In genomic region chr2:30266392-30266941, GRCm38 (mm10) we compare ENCODE assay signal across 9 mouse cellular contexts. TPM values are rescaled to one million over a fixed set of nuclear protein-coding genes. Genes with fewer than 3 reads are reported as not detected.
DNase-seq lines count a peak whose midpoint lies in the region; ATAC-seq and TF ChIP-seq lines count a peak whose summit lies in the region.
"Had no signal": no experiment of that assay in that cellular context is flagged by ENCODE, and none has a peak within 500 bp of the region (broad histone marks: within the 10 kb centered on the region; RNA-seq: fewer than 3 reads in every experiment).

No protein-coding gene starts in this region.

- peak; percentile 36; the same call in 1 of the 2 replicates for ATAC-seq in embryonic facial prominence, embryonic 15.5 days (ENCODE audit: insufficient number of reproducible peaks, low FRiP score, low TSS enrichment, low read depth)
- ATAC-seq in heart, embryonic 15.5 days (replicated peaks; ENCODE audit: insufficient number of reproducible peaks, insufficient read depth, low FRiP score, low read depth) = peak; percentile 57

- WGBS in embryonic facial prominence, embryonic 15.5 days = 12% methylated on average over 4 of the region's 4 CpGs
- 16% methylated on average over 4 of the region's 4 CpGs for WGBS in heart, embryonic 15.5 days

- TF ChIP-seq EP300 in MEL (IDR thresholded peaks at IDR 0.05; ENCODE audit: low read depth in 1 of 2, low read length in 2 of 2) = no peak

- no peak for TF ChIP-seq CTCF in MEL (IDR thresholded peaks at IDR 0.05 in 2 of 3, conservative IDR thresholded peaks at IDR 0.05 in 1 of 3; ENCODE audit: control insufficient read depth in 1 of 3, insufficient read depth in 1 of 3, low read depth in 2 of 3, low read length in 3 of 3, poor library complexity in 1 of 3, severe bottlenecking in 1 of 3)
- TF ChIP-seq CTCF in testis, adult 2 months (IDR thresholded peaks at IDR 0.05; ENCODE audit: control insufficient read depth, insufficient read depth, insufficient replicate concordance, low read depth, low read length) = no peak

- peak overlapping the region; percentile 74 for H3K9ac ChIP-seq in MEL (ENCODE audit: control insufficient read depth, low read depth, low read length, poor library complexity, severe bottlenecking)
- H3K9ac ChIP-seq in embryonic facial prominence, embryonic 15.5 days = peak overlapping the region; percentile 21; the same call in 1 of the 2 replicates
- H3K9ac ChIP-seq in heart, embryonic 15.5 days = peak overlapping the region; percentile 36

- H3K27me3 ChIP-seq in MEL (ENCODE audit: control insufficient read depth in 1 of 2, insufficient read depth in 2 of 2, low read length in 2 of 2) = no peaks in the 10 kb centered on the region
- H3K27me3 ChIP-seq in embryonic facial prominence, embryonic 15.5 days = no peaks in the 10 kb centered on the region
- no peaks in the 10 kb centered on the region for H3K27me3 ChIP-seq in heart, embryonic 15.5 days
- H3K27me3 ChIP-seq in testis, adult 2 months (ENCODE audit: control insufficient read depth, insufficient read depth, low read length) = no peaks in the 10 kb centered on the region

- TF ChIP-seq RAD21 in MEL (IDR thresholded peaks at IDR 0.05; ENCODE audit: low read depth, low read length) = no peak

- TF ChIP-seq POLR2A in MEL (IDR thresholded peaks at IDR 0.05; ENCODE audit: control insufficient read depth in 1 of 2, insufficient read depth in 1 of 2, low read depth in 1 of 2, low read length in 2 of 2, poor library complexity in 1 of 2) = no peak
- no peak for TF ChIP-seq POLR2A in testis, adult 2 months (IDR thresholded peaks at IDR 0.05; ENCODE audit: control insufficient read depth, low read depth, low read length)

- H3K36me3 ChIP-seq in MEL (ENCODE audit: control insufficient read depth in 1 of 2, insufficient read depth in 2 of 2, low read length in 2 of 2) = peaks cover 0 to 20% of the 10 kb centered on the region in 2 experiments; a peak in 3 of 4 replicates
- peaks cover 25% of the 10 kb centered on the region for H3K36me3 ChIP-seq in embryonic facial prominence, embryonic 15.5 days
- H3K36me3 ChIP-seq in heart, embryonic 15.5 days = peaks cover 22% of the 10 kb centered on the region
- H3K36me3 ChIP-seq in testis, adult 2 months (ENCODE audit: control insufficient read depth, insufficient read depth, low read length) = peaks cover 3% of the 10 kb centered on the region

- no peaks in the 10 kb centered on the region for H3K9me3 ChIP-seq in MEL (replicated peaks; ENCODE audit: insufficient read depth, low read length)
- H3K9me3 ChIP-seq in embryonic facial prominence, embryonic 15.5 days (replicated peaks) = no peaks in the 10 kb centered on the region
- no peaks in the 10 kb centered on the region for H3K9me3 ChIP-seq in heart, embryonic 15.5 days (replicated peaks)

- H3K79me2 ChIP-seq in MEL (ENCODE audit: control insufficient read depth, insufficient read depth, low read length, poor library complexity) = no peaks in the 10 kb centered on the region; the same call in 1 of the 2 replicates

- no peak overlapping the region for H3K4me3 ChIP-seq in MEL (ENCODE audit: control insufficient read depth in 1 of 2, insufficient read depth in 1 of 2, low read depth in 2 of 2, low read length in 2 of 2)
- H3K4me3 ChIP-seq in embryonic facial prominence, embryonic 15.5 days (replicated peaks) = no peak overlapping the region
- peak overlapping the region; percentile 9; the same call in 1 of the 2 replicates for H3K4me3 ChIP-seq in heart, embryonic 15.5 days
- no peak overlapping the region for H3K4me3 ChIP-seq in testis, adult 2 months (ENCODE audit: control insufficient read depth, low read depth, low read length)

- peaks cover 19 to 25% of the 10 kb centered on the region in 2 experiments for H3K4me1 ChIP-seq in MEL (ENCODE audit: control insufficient read depth in 1 of 2, insufficient read depth in 2 of 2, low read length in 2 of 2)
- peaks cover 43% of the 10 kb centered on the region for H3K4me1 ChIP-seq in embryonic facial prominence, embryonic 15.5 days
- H3K4me1 ChIP-seq in heart, embryonic 15.5 days (replicated peaks) = peaks cover 64% of the 10 kb centered on the region
- peaks cover 3% of the 10 kb centered on the region; the same call in 1 of the 2 replicates for H3K4me1 ChIP-seq in testis, adult 2 months (ENCODE audit: control insufficient read depth, insufficient read depth, low read length)

- DNase-seq in 3T3-L1 (ENCODE audit: low read depth, low spot score) = peak; percentile 85
- peak; percentile 44 for DNase-seq in MEL (ENCODE audit: low read depth, low spot score)
- peak; percentile 88 for DNase-seq in kidney, postnatal 10 days
- DNase-seq in lung, postnatal 4 days = peak; percentile 71 to 80
- no peak for DNase-seq in B cell, adult 2 months

- 0 out of 2 replicates have a peak overlapping the region, but pooled peaks have one; percentile 12 for H3K4me2 ChIP-seq in embryonic facial prominence, embryonic 15.5 days (replicated peaks)
- H3K4me2 ChIP-seq in heart, embryonic 15.5 days = peak overlapping the region; percentile 29

- peak overlapping the region; percentile 93 for H3K27ac ChIP-seq in MEL (ENCODE audit: control insufficient read depth, low read depth, low read length)
- peak overlapping the region; percentile 89 for H3K27ac ChIP-seq in embryonic facial prominence, embryonic 15.5 days (replicated peaks)
- peak overlapping the region; percentile 97 for H3K27ac ChIP-seq in heart, embryonic 15.5 days
- H3K27ac ChIP-seq in testis, adult 2 months (ENCODE audit: control insufficient read depth, insufficient read depth, low read depth, low read length) = peak overlapping the region; percentile 3

TF ChIP-seq in MEL, 35 proteins besides CTCF, POLR2A, EP300 and RAD21:
- TF ChIP-seq POLR2AphosphoS2 (IDR thresholded peaks at IDR 0.05; ENCODE audit: low read length) = 0 out of 2 replicates have a peak, but pooled peaks have one; percentile 16
- no peak for TF ChIP-seq USF1 (IDR thresholded peaks at IDR 0.05; ENCODE audit: low read depth, low read length)

RNA-seq across cellular contexts. Expression of gene Phyhd1, which starts 0.5 kb away (rescaled TPM):
- 0.19 TPM in 1 of 2 replicates, not detected in the other for total RNA-seq in MEL (2012; rRNA removed)
- 1 to 10 TPM in 1 of 2 experiments, not detected in 1; 1.6 TPM for polyA plus RNA-seq in MEL (2012; ENCODE audit: insufficient read depth in 1 of 2, insufficient read length in 2 of 2, low read depth in 1 of 2, low replicate concordance in 2 of 2, missing spikeins in 1 of 2)
- 5.0 and 6.0 TPM in 2 replicates for polyA plus RNA-seq in embryonic facial prominence, embryonic 15.5 days (2015; fragmentation: Nextera tagmentation; extraction: Ambion mirVana)
- 8.4 and 10.1 TPM in 2 replicates for polyA plus RNA-seq in heart, embryonic 15.5 days (2015; fragmentation: Nextera tagmentation; extraction: Ambion mirVana)
- 1.8 and 3.0 TPM in 2 replicates for polyA plus RNA-seq in testis, adult 2 months (2012; rRNA removed)

RNA-seq across cellular contexts. Expression of gene Gm28038, which starts 14.4 kb away (rescaled TPM):
- not detected in 2 replicates for total RNA-seq in MEL (2012; rRNA removed)
- not detected for polyA plus RNA-seq in MEL (2012; ENCODE audit: insufficient read depth in 1 of 2, insufficient read length in 2 of 2, low read depth in 1 of 2, low replicate concordance in 2 of 2, missing spikeins in 1 of 2)
- not detected in 2 replicates for polyA plus RNA-seq in embryonic facial prominence, embryonic 15.5 days (2015; fragmentation: Nextera tagmentation; extraction: Ambion mirVana)
- not detected in 2 replicates for polyA plus RNA-seq in heart, embryonic 15.5 days (2015; fragmentation: Nextera tagmentation; extraction: Ambion mirVana)
- not detected in 2 replicates for polyA plus RNA-seq in testis, adult 2 months (2012; rRNA removed)
- total RNA-seq: gastrocnemius, postnatal 4 days had no signal

RNA-seq across cellular contexts. Expression of gene Dolk, which starts 19.7 kb away (rescaled TPM):
- 13.7 and 21.7 TPM in 2 replicates for total RNA-seq in MEL (2012; rRNA removed)
- 10 to 100 TPM in 1 of 2 experiments, not detected in 1; 18.5 TPM for polyA plus RNA-seq in MEL (2012; ENCODE audit: insufficient read depth in 1 of 2, insufficient read length in 2 of 2, low read depth in 1 of 2, low replicate concordance in 2 of 2, missing spikeins in 1 of 2)
- polyA plus RNA-seq in embryonic facial prominence, embryonic 15.5 days (2015; fragmentation: Nextera tagmentation; extraction: Ambion mirVana) = 31.4 and 31.7 TPM in 2 replicates
- polyA plus RNA-seq in heart, embryonic 15.5 days (2015; fragmentation: Nextera tagmentation; extraction: Ambion mirVana) = 26.9 and 32.0 TPM in 2 replicates
- polyA plus RNA-seq in testis, adult 2 months (2012; rRNA removed) = 6.2 and 6.6 TPM in 2 replicates

RNA-seq across cellular contexts. Expression of gene Nup188, which starts 19.7 kb away (rescaled TPM):
- total RNA-seq in MEL (2012; rRNA removed) = 58.6 and 63.2 TPM in 2 replicates
- 100 to 1,000 TPM in 1 of 2 experiments, not detected in 1; 119 TPM for polyA plus RNA-seq in MEL (2012; ENCODE audit: insufficient read depth in 1 of 2, insufficient read length in 2 of 2, low read depth in 1 of 2, low replicate concordance in 2 of 2, missing spikeins in 1 of 2)
- 29.0 and 34.3 TPM in 2 replicates for polyA plus RNA-seq in embryonic facial prominence, embryonic 15.5 days (2015; fragmentation: Nextera tagmentation; extraction: Ambion mirVana)
- 15.8 and 23.4 TPM in 2 replicates for polyA plus RNA-seq in heart, embryonic 15.5 days (2015; fragmentation: Nextera tagmentation; extraction: Ambion mirVana)
- 125 and 135 TPM in 2 replicates for polyA plus RNA-seq in testis, adult 2 months (2012; rRNA removed)

RNA-seq across cellular contexts. Expression of gene Gm28035, which starts 26.1 kb away (rescaled TPM):
- total RNA-seq in MEL (2012; rRNA removed) = 0.10 TPM in 1 of 2 replicates, not detected in the other
- polyA plus RNA-seq in MEL (2012; ENCODE audit: insufficient read depth in 1 of 2, insufficient read length in 2 of 2, low read depth in 1 of 2, low replicate concordance in 2 of 2, missing spikeins in 1 of 2) = under 1 TPM in 1 of 2 experiments, not detected in 1; 0.26 TPM
- 0.09 and 0.16 TPM in 2 replicates for polyA plus RNA-seq in embryonic facial prominence, embryonic 15.5 days (2015; fragmentation: Nextera tagmentation; extraction: Ambion mirVana)
- 0.33 and 0.38 TPM in 2 replicates for polyA plus RNA-seq in heart, embryonic 15.5 days (2015; fragmentation: Nextera tagmentation; extraction: Ambion mirVana)
- polyA plus RNA-seq in testis, adult 2 months (2012; rRNA removed) = 0.76 and 0.98 TPM in 2 replicates

Comparison
In these comparisons a context has a peak if more than half of its experiments do, and no peak if none do; other contexts are left out.
1. DNase-seq: peak in 3T3-L1 (single experiment), MEL (single experiment), kidney, postnatal 10 days (single experiment) and lung, postnatal 4 days (2 of 2); none in B cell, adult 2 months (0 of 2).
2. H3K27ac ChIP-seq: peak in every context shown above with its lines; median percentile 97 in heart, embryonic 15.5 days; 93 in MEL; 89 in embryonic facial prominence, embryonic 15.5 days; 3 in testis, adult 2 months.
3. H3K9ac ChIP-seq: peak in every context shown above with its lines; median percentile 74 in MEL; 36 in heart, embryonic 15.5 days; 21 in embryonic facial prominence, embryonic 15.5 days.